Mouse (Mus musculus): ENCODE results near the gene Myh10.
"Not testable (repeated sequence)": the region's sequence is repeated elsewhere in the genome, so short reads cannot be mapped to it uniquely, and the experiment has no call there.

Gene Myh10

GRCm38 (mm10) chr11:68790720-68791119 lies 99.4 kb downstream of the Myh10 start:
- DNase-seq (ENCODE audit: low spot score) = no peak

- DNase-seq (ENCODE audit: low spot score) = no peak
Measured at GRCm38 (mm10) chr11:68791794-68792193, 100.4 kb downstream of the Myh10 start.

- no peak for DNase-seq (ENCODE audit: low spot score)
Measured at GRCm38 (mm10) chr11:68798258-68798657, 106.9 kb downstream of the Myh10 start.

- DNase-seq (ENCODE audit: low spot score) = peak; percentile 11
Measured at GRCm38 (mm10) chr11:68805148-68805547, 113.8 kb downstream of the Myh10 start.

- peak; percentile 47 for DNase-seq (ENCODE audit: low spot score)
Measured at GRCm38 (mm10) chr11:68807787-68808186, 116.4 kb downstream of the Myh10 start.

GRCm38 (mm10) chr11:68811881-68812577 lies 120.7 kb downstream of the Myh10 start:
- no peak for DNase-seq (ENCODE audit: low spot score)

GRCm38 (mm10) chr11:68818416-68818815 lies 127.1 kb downstream of the Myh10 start:
- DNase-seq (ENCODE audit: low spot score) = no peak

GRCm38 (mm10) chr11:68819226-68819805 lies 128.0 kb downstream of the Myh10 start:
- no peak for DNase-seq (ENCODE audit: low spot score)

- no peak for DNase-seq (ENCODE audit: low spot score)
Measured at GRCm38 (mm10) chr11:68822326-68822725, 131.0 kb downstream of the Myh10 start.

GRCm38 (mm10) chr11:68826735-68827134 lies 135.4 kb downstream of the Myh10 start:
- no peak for DNase-seq (ENCODE audit: low spot score)

GRCm38 (mm10) chr11:68831580-68831979 lies 140.2 kb downstream of the Myh10 start:
- DNase-seq (ENCODE audit: low spot score) = not testable (repeated sequence)

- no peak for DNase-seq (ENCODE audit: low spot score)
Measured at GRCm38 (mm10) chr11:68832793-68833192, 141.4 kb downstream of the Myh10 start.

GRCm38 (mm10) chr11:68833593-68833992 lies 142.2 kb downstream of the Myh10 start:
- DNase-seq (ENCODE audit: low spot score) = no peak

- no peak for DNase-seq (ENCODE audit: low spot score)
Measured at GRCm38 (mm10) chr11:68835034-68835433, 143.7 kb downstream of the Myh10 start.

- no peak for DNase-seq (ENCODE audit: low spot score)
Measured at GRCm38 (mm10) chr11:68839606-68840005, 148.2 kb downstream of the Myh10 start.

GRCm38 (mm10) chr11:68850862-68851261 lies 159.5 kb downstream of the Myh10 start:
- DNase-seq (ENCODE audit: low spot score) = no peak

GRCm38 (mm10) chr11:68851644-68852485 lies 160.5 kb downstream of the Myh10 start:
- DNase-seq (ENCODE audit: low spot score) = no peak

GRCm38 (mm10) chr11:68852486-68852901 lies 161.1 kb downstream of the Myh10 start:
- DNase-seq (ENCODE audit: low spot score) = peak; percentile 79

GRCm38 (mm10) chr11:68852932-68853409 lies 161.6 kb downstream of the Myh10 start:
- DNase-seq (ENCODE audit: low spot score) = peak; percentile 99

- DNase-seq (ENCODE audit: low spot score) = peak; percentile 88
Measured at GRCm38 (mm10) chr11:68853611-68854401, 162.4 kb downstream of the Myh10 start.

- DNase-seq (ENCODE audit: low spot score) = no peak
Measured at GRCm38 (mm10) chr11:68854621-68855020, 163.3 kb downstream of the Myh10 start.

- DNase-seq (ENCODE audit: low spot score) = no peak
Measured at GRCm38 (mm10) chr11:68857329-68857728, 166.0 kb downstream of the Myh10 start.

Data from MN1 (cell line).